Mouse (Mus musculus): Measurements from ENCODE around the gene Rft1.

Gene Rft1

DNA sequence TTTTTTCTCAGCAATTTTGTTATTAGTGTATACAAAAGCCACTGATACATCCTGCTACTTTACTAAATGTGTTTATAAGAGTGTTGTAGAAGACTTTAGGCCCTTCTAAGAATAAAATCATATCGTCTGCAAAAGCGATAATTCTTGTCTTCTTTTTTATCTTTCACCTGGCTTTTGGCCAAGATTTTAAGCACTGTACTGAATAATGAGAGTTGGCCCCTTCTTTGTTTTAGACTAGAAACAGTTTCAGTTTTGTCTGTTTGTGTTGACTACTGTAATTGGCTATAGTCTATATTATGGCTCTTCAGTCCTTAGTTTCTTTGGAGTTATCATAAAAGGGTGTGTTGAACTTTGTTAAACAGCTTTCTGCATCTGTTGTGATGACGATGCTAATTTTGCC lies 77.7 kb downstream of the Rft1 start:
- no peak for DNase-seq (ENCODE audit: low read depth, low spot score)

DNA sequence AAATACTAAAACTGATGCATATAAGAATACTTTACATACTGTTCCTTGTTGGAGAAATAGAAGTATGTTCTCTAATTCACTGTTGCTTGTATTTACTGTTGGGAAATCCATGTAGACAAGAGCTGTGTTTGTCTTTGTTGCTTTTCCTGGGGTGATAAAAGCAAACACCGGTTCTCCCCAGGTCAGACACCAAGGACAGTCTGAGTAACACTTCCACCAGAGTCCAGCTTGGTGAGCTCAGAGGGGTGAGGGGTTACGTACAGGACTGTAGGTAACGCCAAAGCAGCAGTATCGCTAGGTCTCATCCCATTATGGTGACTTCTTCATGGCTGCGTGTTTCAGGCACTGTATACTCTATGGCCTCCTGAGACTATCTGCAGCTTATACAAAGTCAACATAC lies 80.5 kb downstream of the Rft1 start:
- no peak for DNase-seq (ENCODE audit: low read depth, low spot score)

DNA sequence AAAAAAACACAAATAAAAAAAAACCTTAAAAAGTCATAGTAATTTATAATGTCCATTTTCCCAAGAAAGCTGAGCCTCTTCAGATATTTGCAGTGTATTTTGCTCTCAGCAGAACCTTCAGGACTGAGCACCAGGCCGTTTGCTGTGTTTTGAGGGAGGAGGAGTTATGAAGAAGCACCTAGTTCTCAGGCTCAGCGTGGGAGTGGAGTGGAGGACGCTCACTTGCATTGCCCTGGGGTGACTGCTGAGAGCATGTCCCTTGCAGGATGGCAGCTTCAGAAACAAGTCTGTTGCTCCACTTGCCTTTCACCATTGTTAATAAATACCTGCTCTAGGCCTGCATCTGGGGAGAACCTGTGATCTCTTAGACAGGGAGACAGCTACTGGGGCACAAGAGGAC lies 81.7 kb downstream of the Rft1 start:
- no peak for DNase-seq (ENCODE audit: low read depth, low spot score)

DNA sequence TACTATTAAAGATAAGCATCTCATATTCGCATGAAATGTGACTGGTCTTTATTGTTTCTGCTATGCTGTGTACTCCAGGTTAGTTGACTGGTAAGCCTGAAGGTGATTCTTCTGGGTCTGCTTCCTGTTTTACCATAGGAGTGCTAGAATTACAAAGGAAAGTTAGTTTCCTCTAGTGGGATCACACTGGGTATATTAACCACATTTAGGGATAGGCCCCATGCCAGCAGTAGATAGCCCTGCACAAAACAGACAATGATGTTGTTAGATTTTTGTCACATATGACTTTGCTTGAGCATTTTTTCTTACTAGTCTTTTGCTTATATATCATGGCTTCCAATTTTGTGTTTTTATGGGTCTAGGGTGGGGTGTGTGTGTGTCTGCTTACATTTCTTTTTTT lies 82.3 kb downstream of the Rft1 start:
- no peak for DNase-seq (ENCODE audit: low read depth, low spot score)
